Mouse (Mus musculus) frontal cortex, postnatal 25 days (tissue): ENCODE data around the gene Hibch.
"Not testable (repeated sequence)": the region's sequence is repeated elsewhere in the genome, so short reads cannot be mapped to it uniquely, and the experiment has no call there.

Source experiments
- DNase-seq, 2 experiments: peaks; one replicate each; pipeline ENCODE4 v3.0.0; 2022; ENCODE audit warnings: low spot score in 2 of 2

The Hibch gene

DNA sequence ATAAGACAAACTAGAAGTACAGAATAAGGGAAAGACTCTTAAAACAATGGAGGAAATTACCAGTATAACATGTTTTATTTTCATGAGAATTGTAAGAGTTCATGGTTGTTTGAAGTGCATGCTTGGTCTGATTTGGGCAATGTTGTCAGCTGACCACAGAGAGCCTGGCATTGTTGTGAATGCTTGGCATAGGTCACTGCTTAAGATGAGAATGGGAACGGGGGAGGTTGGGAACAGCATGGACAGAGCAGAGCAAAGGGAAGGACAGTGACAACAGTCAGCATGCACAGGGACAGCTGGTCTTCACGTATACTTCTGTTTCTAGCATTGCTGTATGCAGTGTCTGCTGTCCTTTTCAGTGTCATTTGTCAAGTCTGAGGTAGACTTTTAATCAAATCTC, 39.5 kb downstream of the Hibch start:
- no peak for DNase-seq

DNA sequence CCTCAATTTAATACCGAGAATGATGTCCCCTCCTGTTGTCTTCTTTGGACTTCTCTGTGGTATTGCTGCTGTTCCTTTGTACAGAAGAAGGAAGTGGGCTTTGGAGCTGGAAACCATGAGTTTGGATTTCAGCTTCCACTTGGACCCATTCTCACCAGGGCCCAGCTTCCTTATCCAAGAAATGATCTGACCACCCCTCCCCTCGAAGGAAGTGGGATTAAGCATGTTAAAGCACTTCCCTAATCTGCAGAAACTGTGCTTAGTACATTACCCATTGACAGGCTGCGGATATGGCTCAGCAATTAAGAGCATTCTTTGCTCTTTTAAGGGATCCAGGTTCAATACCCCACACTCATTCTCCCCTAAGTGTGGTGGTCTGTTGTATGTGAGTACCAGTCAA, 65.1 kb downstream of the Hibch start:
- DNase-seq, result no peak

DNA sequence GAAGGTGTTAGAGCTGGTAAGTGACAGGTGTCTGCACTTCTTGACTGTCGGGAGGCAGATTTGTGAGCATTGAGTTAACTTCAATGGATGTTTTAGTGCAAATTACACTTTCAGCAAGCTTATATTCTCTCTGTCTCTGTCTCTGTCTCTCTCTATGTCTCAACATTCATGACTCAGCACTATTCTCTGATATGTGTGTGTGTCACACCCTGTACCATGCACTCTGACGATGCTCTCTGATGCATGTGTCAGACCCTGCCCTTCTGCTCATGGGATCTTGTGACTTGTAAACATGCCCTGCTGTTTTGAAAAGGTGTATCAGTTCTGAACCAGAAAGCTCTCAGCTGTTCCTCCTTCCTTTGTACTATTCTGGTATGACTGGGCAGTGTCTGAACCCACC, 71.9 kb downstream of the Hibch start:
- DNase-seq, result no peak

DNA sequence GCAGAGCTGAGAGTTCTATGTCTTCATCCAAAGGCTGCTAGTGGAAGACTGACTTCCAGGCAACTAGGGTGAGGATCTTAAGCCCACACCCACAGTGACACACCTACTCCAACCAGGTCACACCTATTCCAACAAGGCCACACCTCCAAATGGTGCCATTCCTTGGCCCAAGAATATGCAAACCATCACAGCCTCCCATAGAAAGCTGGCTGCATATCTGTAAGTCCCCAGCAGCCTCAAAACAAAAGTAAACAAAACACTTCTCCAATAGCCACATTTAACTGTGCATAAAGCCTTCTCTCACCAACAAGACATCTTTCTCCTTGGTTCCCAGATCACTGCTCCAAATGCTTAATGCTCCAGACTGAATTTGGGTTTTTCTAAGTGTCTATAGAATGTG, 74.2 kb downstream of the Hibch start:
- not testable (repeated sequence) for DNase-seq

DNA sequence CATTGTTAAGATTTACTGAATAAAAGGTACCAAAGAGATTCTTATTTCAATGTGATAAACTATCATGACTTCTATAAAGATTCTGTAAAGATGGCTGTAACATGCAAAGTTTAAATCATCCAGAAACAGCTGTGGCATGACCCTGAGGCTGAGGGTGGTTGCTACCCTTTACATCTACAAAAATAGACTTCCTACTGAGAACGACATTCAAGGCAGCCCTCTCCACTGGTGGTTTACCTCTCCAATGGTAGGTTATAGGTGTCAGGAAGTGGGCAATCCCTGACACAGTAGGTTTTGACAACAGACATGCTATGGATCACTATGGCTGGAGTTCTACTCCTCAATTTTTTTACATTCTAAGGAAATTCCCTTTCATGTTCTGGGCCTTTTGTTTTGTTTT, 79.8 kb downstream of the Hibch start:
- DNase-seq, result not testable (repeated sequence)

DNA sequence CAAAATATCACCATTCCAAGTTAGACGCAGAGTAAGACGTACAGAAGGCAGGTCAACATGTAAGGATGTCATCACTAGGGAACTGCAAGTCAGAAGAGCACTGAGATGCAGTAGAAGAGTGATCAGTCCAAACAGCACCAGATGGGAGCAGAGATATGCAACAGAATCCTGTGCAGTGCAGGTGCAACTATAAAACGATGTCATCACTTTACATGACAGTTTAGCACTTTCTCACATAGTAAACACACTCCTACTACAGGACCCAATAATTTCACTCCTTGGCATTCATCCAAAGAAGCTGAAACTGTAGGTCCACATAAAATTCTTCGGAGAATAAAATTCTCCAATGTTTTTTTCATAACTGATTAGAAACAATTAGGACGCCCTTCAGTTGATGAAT, 89.8 kb downstream of the Hibch start:
- DNase-seq, result no peak

DNA sequence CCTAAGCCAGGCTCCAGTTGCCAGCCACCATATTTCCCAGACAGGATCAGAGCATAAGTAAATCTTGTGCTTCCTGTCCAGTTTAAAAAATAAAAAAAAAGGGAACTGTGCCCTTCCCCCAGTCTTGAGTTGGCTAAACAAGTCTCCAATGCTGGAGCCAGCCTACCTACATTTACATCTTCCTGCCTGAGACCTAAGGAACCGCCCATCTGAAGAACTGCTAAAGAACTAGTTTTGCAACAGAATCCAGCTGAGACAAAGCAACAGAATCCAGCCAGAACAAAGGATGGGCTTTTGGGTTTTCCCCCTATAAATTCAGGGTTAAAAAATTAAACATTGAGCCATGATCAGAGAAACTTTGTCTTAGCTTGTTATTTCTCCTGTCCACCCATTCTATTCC, 94.3 kb downstream of the Hibch start:
- DNase-seq, result no peak

DNA sequence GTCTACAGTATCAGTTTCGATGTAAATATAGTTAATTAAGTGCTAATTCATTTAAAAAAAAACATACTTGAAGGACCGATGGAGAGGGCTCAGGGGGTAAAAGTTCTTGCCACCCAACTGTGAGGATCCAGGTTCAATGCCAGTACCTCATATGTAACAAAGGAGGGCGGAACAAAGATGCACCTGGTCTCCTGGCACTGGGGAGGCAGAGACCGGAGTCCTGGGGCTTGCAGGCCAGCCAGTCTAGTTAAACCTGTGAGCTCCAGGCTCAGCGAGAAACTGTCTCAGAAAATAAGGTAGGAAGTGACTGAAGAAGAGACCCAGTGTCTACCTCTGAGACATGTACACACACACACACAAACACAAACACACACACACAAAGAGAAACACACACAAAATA, 103.2 kb downstream of the Hibch start:
- no peak for DNase-seq

DNA sequence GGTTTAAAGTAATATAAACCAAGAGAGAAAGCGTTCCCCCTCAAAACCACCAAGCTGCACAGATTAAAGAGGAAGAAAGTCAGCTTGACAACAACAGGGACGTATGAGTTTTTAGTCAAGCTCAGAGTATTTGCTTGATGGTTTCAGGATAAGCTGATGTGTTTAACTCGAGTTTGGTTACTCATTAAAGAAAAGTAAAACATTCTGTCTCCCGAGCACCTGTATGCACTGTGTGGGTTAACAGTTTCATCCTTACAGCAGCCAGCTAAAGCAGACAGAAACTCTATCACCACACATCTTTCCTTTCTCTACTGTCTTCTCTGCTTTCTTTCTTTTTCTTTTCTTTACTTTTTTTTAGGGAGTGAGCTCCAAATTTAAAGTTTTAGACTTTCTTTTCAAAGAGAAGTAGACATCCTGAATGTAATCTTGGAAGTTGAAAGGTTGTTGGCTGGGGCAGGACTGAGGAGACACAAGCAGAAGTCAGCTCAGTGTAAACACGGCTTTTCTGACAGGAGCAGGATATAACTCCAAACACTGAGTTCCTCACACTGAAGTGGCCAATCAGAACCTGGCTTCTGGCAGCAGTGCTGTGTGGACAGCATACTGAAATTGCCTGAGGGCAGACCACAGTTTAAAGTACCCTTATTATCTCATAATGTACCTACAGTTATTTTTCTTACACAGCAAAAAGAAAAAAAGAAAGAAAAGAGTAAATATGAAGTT, 106.6 kb downstream of the Hibch start:
- DNase-seq, result no peak

DNA sequence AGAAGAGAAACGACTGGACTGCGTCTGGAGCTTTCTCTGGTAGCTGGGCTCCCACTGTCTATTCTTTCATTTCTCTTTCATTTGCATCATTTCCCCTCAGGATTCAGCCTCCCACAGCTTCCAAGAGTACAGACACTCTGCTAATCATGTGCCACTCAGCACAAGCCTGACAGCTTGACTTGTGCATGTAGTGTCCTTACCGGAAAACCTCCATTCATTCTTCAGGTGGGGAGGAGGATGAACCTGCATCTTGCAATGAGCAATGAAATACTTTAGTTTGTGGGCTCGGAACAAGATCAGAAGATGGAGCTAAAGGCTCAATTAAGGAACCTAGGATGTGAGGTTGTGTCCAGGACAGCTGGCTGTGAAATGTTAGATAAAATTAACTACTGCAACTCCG, 107.4 kb downstream of the Hibch start:
- no peak for DNase-seq

DNA sequence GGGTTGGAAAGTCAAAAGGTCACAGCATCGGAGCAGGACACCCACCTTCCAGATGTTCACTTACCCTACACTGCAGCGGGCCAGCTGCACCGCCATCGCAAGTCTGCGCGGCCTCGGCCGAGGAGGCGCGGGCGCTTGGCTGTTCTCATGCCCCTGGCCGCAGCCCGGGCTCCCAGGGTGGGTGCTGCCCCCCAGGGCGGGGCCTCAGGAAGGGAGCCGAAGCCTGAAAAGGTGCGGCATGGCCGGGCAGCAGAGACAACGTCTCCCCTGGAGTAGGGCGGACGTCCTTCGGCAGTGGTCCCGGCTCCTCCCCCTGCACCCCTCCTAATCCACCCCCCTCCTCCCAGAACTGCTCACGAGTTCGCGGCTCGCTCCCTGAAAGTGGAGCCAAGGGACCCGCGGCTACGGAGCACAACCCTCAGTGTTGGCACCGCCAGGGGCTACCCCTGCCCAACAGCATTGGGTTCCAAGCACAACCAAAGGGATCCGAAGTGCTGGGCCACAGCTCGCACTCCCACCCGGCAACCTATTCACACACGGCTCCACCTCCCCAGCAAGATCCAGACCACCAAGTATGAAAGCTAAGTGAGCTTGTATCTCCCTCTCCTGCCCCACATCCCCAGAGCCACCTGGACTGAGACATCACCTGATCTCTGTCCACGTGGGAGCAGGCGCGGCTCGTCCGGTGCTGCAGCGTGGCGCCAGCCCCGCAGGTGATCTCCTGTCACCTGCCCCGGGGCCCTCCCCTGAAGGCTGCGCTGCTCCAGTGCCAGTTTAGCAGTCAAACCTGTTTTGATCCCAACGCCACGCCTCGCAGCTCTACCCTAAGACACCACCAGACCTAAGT, 108.0 kb downstream of the Hibch start:
- DNase-seq, result no peak

DNA sequence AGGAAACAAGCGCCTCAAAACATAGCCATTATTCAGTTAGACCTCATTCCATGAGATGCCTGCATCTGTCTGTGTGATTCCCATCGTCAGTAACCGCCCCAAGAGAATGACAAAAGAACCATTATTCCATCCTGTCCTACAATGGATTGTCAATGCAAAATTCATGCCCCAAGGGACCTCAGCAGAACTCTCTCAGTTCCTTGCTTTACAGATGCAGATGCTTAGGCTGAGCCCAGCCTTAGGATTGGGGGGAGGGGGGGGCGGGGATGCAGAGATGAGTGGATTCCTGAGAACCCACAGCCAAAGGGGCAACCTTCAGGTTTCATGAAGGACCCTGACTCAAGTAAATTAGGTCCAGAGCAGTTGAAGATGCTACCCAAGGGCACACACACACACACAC, 108.8 kb downstream of the Hibch start:
- no peak for DNase-seq

DNA sequence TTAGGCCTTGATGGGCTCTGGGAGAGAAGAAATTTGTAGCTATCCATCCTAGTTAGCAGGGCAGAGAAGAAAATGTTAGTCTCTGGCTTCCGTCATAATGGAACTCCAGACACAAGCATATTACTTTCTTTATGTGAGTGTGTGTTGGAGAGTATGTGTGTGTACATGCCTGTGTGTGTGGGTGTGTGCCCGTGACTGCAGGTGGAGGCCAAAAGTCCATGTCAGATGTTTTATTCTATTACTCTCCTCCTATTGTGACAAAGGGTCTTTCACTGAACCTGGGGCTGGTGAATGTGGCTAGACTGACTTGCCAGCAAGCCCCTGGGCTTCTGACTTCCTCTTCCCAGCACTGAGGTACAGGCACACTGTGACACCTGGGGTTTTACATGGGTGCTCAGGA, 109.7 kb downstream of the Hibch start:
- no peak for DNase-seq

DNA sequence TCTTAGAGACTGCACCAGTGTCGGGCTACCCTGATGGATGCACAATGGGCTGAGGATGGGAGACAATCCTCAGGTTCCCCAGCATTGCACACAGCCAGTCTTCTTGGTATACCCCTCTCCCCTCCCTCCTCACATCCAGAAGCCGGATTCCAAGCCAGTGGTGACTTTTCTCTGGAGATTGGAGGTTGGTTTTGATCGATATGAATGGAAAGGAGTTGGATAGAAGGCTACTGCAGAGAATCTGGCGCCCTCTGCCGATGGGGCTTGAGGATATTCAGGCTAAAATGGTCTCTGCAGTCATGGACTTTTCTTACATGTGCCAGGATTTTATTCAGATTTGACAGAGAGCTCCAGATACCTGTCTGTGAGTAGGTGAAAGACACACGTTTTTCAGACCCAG, 110.4 kb downstream of the Hibch start:
- DNase-seq, result peak; percentile 43 to 56

DNA sequence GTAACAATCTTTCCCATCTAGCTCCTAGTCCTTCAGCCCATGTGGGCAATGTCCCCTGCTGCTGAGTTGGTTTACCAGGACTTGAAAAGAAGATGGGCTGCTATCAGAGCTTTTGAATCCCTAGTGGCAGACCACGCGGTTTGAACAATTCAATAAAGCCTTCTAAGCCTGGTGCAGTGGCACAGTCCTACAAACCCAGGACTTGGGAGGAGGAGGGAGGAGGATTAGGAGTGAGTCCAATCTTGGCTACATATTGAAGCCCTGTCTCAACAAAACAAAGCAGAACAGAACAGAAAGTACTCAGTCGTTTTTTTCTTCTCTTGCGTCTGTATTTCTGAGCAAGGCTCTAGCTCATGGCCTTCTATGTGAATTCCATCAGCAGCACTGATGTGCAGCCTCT, 112.0 kb downstream of the Hibch start:
- no peak for DNase-seq

DNA sequence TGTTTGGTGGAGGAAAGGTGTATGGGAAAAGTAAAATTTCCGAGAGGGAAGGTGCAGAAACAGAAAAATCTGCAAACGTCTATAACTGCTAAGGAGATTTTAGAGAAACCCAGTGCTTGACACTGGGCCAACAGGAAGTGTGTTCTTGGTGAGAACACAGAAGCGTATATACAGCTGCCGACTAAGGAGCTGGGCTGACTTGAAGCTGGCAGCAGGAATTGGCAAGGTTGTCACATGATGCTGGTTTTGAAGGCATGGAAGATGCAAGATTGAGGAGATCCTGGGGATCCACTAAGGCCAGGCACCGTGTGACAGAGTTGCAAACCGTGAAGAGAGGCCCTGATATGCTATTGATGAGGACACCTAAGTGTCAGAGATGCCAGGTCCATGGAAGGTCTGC, 115.5 kb downstream of the Hibch start:
- no peak for DNase-seq

DNA sequence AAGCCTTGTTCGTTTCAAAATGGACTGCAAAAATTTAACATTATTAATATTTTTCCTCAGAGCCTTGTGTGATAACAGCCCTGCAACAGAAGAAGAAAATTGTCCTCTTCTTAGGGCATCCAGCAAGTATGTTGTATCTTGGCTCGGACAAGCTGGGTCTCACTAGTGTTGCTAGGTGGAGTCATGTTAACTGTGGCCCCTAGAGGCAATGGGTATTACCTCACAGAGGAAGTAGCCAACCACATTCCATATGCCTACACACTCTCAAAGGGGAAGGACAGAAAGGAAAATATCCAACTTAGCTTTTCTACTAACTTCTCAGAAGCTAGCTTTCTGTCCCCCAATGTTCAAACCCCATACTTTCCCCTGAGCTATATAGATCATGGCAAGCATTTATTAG, 118.4 kb downstream of the Hibch start:
- DNase-seq, result no peak

DNA sequence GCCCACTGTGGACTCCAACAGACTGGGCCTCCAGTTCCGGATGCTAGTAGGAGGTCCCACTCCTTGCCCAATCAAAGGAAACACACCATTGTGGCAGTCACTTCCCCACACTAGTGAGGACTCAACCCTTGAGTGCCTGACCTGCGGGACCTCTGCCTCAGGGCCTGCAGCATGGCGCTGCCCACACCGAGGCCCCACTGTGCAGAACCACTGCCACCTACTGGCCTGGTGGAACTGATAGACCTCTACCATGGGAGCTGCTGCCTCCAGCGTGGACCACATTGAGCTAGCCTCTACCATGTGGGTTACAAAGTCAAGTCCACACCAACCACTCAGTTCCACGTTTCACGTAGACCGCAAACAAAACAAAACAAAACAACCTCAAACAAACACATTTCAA, 119.9 kb downstream of the Hibch start:
- DNase-seq, result no peak
